Mouse (Mus musculus) ES-Bruce4 (cell line): ENCODE data around the gene Ahcy. TPM values are rescaled to one million over a fixed set of nuclear protein-coding genes. Genes with fewer than 3 reads are reported as not detected.

Experiments used
- H3K27ac ChIP-seq: 2 replicates; pipeline ENCODE4 v1.5.1; 2012; ENCODE audit warnings: low read length, inconsistent platforms; ENCODE audit not compliant: insufficient read depth
- H3K27me3 ChIP-seq: 2 replicates; pipeline ENCODE4 v1.6.1; 2012; ENCODE audit warnings: mild to moderate bottlenecking, low read length, inconsistent platforms; ENCODE audit not compliant: control insufficient read depth, poor library complexity, insufficient read depth, severe bottlenecking
- H3K36me3 ChIP-seq: 2 replicates; pipeline ENCODE4 v1.6.1; 2012; ENCODE audit warnings: inconsistent platforms, mild to moderate bottlenecking, low read length, moderate library complexity; ENCODE audit not compliant: control insufficient read depth, poor library complexity, insufficient read depth, severe bottlenecking
- H3K4me1 ChIP-seq: one replicate; pipeline ENCODE4 v1.8.1; 2011; ENCODE audit warnings: low read length; ENCODE audit not compliant: control insufficient read depth, insufficient read depth
- H3K4me3 ChIP-seq: 2 replicates; pipeline ENCODE4 v1.5.1; 2011; ENCODE audit warnings: low read depth, mild to moderate bottlenecking, low read length
- H3K9ac ChIP-seq: 2 replicates; pipeline ENCODE4 v1.6.1; 2012; ENCODE audit warnings: low read depth, mild to moderate bottlenecking, inconsistent platforms; ENCODE audit not compliant: poor library complexity, severe bottlenecking
- H3K9me3 ChIP-seq: replicated peaks from 2 replicates; pipeline ENCODE4 v1.6.1; 2012; ENCODE audit warnings: mild to moderate bottlenecking, low read length, inconsistent platforms; ENCODE audit not compliant: control insufficient read depth, poor library complexity, insufficient read depth, severe bottlenecking
- CTCF ChIP-seq: IDR thresholded peaks from one replicate; pipeline ENCODE4 v1.8.1; 2011; ENCODE audit warnings: low read depth, low read length
- EP300 ChIP-seq: IDR thresholded peaks from 2 replicates; pipeline ENCODE4 v1.6.1; 2011; ENCODE audit warnings: low read depth, low read length; ENCODE audit not compliant: insufficient read depth
- POLR2A ChIP-seq: IDR thresholded peaks from one replicate; pipeline ENCODE4 v1.8.1; 2011; ENCODE audit warnings: low read length; ENCODE audit not compliant: insufficient read depth
- polyA plus RNA-seq: library from polyadenylated mRNA; stranded (reverse); fragments of >200 nt; gene quantifications from 2 replicates; pipeline ENCODE4 v1.2.4, GENCODE M21; 2011; ENCODE audit warnings: low read depth; ENCODE audit not compliant: missing spikeins, insufficient read depth, insufficient read length

Gene Ahcy
- polyA plus RNA-seq, 1 experiment, result 102 TPM

DNA sequence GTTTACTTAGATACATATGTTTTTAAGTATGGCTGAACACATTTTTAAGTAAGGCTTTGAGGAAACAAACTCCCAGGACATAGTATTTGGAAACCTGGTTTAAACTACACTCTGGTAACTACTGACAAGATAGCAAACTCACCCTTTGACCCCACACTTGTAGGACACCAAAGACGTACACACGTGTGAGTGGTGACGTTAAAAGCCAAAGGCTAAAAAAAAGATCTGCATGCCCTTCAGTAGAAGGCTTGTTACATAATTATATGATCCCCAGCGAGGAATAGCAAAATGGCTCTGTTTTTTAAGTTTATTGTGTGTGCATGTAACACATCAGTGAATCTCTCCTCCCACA is 5.9 kb upstream of the Ahcy start:
- TF ChIP-seq CTCF, result no peak
- no peaks in the 10 kb centered on the region for H3K9me3 ChIP-seq
- H3K27ac ChIP-seq, result no peak overlapping the region
- no peaks in the 10 kb centered on the region for H3K36me3 ChIP-seq
- H3K9ac ChIP-seq, result no peak overlapping the region
- H3K4me3 ChIP-seq, result no peak overlapping the region
- no peaks in the 10 kb centered on the region for H3K27me3 ChIP-seq
- H3K4me1 ChIP-seq, result peaks cover 2% of the 10 kb centered on the region

DNA sequence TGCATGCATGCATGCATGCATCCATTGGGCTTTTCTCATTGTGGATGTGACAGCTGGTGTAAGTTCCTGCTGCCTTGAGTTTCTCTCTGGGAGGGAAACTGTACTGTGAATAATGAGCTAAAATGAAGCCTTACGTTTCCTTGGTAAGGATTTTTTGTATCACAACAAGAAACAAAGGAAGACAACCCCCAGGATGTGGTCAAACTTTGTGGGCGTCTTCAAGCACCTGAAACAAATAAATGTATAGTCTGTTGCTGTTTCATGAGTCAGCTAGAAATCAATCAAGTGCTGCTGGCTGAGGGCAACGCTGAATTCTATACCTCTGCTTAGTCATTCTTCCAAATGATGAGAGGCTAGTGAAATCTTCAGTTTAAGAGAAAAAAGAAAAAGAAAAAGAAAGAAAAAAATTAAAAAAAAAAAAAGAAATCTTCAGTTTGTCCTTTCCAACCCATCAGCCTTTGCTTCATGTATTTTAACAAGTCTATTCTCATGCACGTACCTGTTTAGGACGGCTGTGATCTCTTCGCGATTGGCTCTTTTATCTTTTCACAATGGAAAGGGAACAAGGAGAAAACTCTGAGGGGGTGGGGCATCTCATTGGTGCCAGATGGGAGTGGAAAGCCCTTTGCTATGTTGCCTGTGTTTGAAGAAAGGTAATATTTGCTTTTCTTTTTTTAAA is 5.3 kb upstream of the Ahcy start:
- TF ChIP-seq CTCF (no peak), EP300 (no peak)
- peaks cover 2% of the 10 kb centered on the region for H3K4me1 ChIP-seq
- H3K27me3 ChIP-seq, result no peaks in the 10 kb centered on the region
- H3K36me3 ChIP-seq, result no peaks in the 10 kb centered on the region
- H3K9me3 ChIP-seq, result no peaks in the 10 kb centered on the region
- no peak overlapping the region for H3K9ac ChIP-seq
- no peak overlapping the region for H3K4me3 ChIP-seq
- no peak overlapping the region for H3K27ac ChIP-seq

DNA sequence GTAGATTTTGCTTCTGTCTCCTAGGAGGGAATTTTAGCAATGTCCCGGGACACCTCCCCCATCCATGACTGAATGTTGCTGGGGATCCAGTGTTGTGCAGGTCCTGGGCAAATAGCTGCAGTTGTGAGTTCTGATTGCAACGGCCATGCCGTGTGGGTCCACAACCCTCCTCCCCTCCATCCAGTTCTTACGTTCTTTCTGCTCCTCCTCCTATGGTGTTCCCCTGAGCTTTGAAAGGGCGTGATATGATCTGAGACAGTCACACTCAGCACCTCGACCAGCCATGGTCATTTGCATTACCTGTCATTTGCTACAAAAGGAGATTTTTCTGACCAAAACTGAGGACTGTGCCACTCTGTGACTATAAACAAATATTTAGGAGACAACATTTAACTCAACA is 1.4 kb upstream of the Ahcy start:
- Histone ChIP-seq H3K4me3 (no peak overlapping the region), H3K9me3 (no peaks in the 10 kb centered on the region), H3K27ac (no peak overlapping the region), H3K9ac (no peak overlapping the region), H3K27me3 (no peaks in the 10 kb centered on the region), H3K4me1 (peaks cover 2% of the 10 kb centered on the region), H3K36me3 (peaks cover 2% of the 10 kb centered on the region; the same call in 1 of the 2 replicates)
- no peak for TF ChIP-seq EP300
- no peak for TF ChIP-seq CTCF
- no peak for TF ChIP-seq POLR2A

DNA sequence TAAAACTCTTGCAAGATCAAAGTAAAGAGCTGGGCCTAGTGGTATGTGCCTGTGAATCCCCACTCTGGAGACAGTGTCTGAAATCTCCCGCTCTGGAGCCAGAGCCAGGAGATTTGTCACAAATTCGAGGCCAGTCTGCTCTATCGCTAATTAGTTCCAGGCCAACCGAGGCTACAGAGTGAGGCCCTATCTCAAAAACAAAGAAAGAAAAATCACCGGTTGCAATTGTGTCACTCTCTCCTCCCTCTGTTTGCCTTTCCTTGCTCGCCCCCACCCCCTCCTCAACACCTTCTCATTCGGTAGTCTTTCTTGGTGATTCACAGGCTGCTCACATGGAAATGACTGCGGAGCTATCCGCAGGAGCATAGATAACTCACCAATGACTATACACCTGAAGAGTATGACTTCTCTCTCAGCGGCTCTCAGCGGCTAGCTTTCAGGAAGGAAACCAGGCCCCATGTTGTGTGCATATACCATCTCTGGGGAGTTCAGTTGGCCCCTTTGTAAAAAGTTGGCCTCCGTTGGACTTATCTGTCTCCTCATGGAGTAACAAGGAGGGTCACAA is 551 bp upstream of the Ahcy start:
- peaks cover 2% of the 10 kb centered on the region for H3K4me1 ChIP-seq
- H3K9ac ChIP-seq, result peak overlapping the region; percentile 73
- TF ChIP-seq CTCF (no peak), EP300 (no peak), POLR2A (no peak)
- H3K27ac ChIP-seq, result peak overlapping the region; percentile 18; the same call in 1 of the 2 replicates
- H3K27me3 ChIP-seq, result no peaks in the 10 kb centered on the region
- H3K36me3 ChIP-seq, result peaks cover 2% of the 10 kb centered on the region; the same call in 1 of the 2 replicates
- H3K4me3 ChIP-seq, result peak overlapping the region; percentile 93
- no peaks in the 10 kb centered on the region for H3K9me3 ChIP-seq

DNA sequence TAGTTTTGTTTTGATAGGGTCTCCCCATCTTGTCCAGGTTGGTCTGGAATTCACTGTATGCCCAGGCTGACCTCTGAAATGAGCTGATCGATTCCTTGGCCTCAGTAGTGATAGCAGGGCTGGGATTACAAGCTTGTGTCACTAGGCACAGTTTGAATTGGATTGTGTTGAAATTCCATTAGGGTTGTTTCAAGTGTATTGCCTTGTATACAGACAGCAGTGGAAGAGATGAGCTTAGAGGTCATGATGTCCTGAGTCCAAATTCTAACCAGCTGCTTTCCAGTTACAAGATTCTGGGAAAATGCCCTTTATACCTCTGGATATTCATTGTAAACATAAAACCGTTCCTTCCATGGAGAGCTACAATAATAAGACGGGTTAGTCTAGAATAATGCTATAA is 950 bp downstream of the Ahcy start:
- Histone ChIP-seq H3K4me3 (peak overlapping the region; percentile 48), H3K4me1 (peaks cover 2% of the 10 kb centered on the region), H3K27ac (no peak overlapping the region), H3K9me3 (no peaks in the 10 kb centered on the region), H3K27me3 (no peaks in the 10 kb centered on the region), H3K9ac (peak overlapping the region; percentile 73), H3K36me3 (peaks cover 6% of the 10 kb centered on the region)
- no peak for TF ChIP-seq EP300
- TF ChIP-seq CTCF, result no peak
- TF ChIP-seq POLR2A, result no peak

DNA sequence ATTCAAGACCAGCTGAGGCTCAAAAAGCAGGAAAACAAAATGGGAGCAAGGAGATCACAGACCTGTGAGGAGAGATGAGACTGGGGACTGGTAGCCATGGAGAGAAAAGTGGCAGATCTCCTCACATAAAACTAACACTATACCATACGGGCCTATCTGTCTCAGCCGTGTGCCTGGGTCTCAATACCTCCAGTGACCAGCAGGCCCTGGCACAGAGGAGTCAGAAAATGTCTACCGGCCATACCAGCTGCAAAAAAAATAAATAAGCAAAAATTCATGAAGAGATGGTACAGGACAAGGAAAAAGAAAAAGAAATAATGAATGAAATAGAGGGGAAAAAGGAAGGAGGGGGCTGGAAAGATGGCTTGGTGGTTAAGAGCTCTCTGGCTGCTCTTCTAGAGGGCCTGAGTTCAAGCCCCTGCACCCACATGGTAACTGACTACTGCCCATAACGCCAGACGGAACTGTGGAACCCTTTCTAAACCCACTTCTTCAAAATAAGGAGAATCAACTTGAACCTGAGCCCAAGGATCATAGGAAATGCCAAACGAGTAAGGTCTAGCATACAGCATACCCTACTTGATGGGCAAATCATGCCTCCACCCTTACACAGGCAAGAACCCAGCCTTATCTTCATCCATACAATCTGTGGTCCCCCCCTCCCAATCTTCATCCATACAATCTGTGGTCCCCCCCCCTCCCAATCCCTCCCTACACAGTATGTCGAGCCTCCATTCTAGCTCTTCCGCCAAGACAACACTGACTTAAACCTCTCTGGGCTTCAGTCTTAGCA is 1.7 kb downstream of the Ahcy start:
- H3K27ac ChIP-seq, result no peak overlapping the region
- TF ChIP-seq CTCF (no peak), POLR2A (no peak), EP300 (no peak)
- no peaks in the 10 kb centered on the region for H3K9me3 ChIP-seq
- H3K4me1 ChIP-seq, result peaks cover 2% of the 10 kb centered on the region
- H3K27me3 ChIP-seq, result no peaks in the 10 kb centered on the region
- H3K36me3 ChIP-seq, result peaks cover 14% of the 10 kb centered on the region
- H3K9ac ChIP-seq, result peak overlapping the region; percentile 73
- 0 out of 2 replicates have a peak overlapping the region, but pooled peaks have one; percentile 3 for H3K4me3 ChIP-seq
